Mouse (Mus musculus) limb, embryonic 13.5 days (tissue): ENCODE results near the gene Ephb1. TPM values are rescaled to one million over a fixed set of nuclear protein-coding genes. Genes with fewer than 3 reads are reported as not detected.
A peak's percentile ranks its signal among the peaks of the same experiment; 100 is the strongest.

Source experiments
- ATAC-seq: fragments of 200-750 bp; cut with Nextera tagmentation; 2 replicates; pipeline ENCODE4 v1.8.0; 2017; ENCODE audit warnings: low read depth, moderate number of reproducible peaks, moderate TSS enrichment; ENCODE audit not compliant: low FRiP score
- H3K27ac ChIP-seq: fragments of 300-500 bp; sonication (generic); 2 replicates; pipeline ENCODE4 v1.5.1; 2015; ENCODE audit warnings: inconsistent platforms, mild to moderate bottlenecking, moderate library complexity
- H3K27me3 ChIP-seq: fragments of 300-500 bp; sonication (generic); 2 replicates; pipeline ENCODE4 v1.6.1; 2015; ENCODE audit warnings: mild to moderate bottlenecking, inconsistent platforms
- H3K36me3 ChIP-seq: fragments of 300-500 bp; sonication (generic); 2 replicates; pipeline ENCODE4 v1.6.1; 2015; ENCODE audit warnings: inconsistent platforms, mild to moderate bottlenecking, moderate library complexity
- H3K4me1 ChIP-seq: fragments of 300-500 bp; sonication (generic); 2 replicates; pipeline ENCODE4 v1.6.1; 2015; ENCODE audit warnings: inconsistent platforms
- H3K4me2 ChIP-seq: fragments of 300-500 bp; sonication (generic); replicated peaks from 2 replicates; pipeline ENCODE4 v1.6.1; 2015; ENCODE audit warnings: inconsistent platforms, mild to moderate bottlenecking, moderate library complexity
- H3K4me3 ChIP-seq: fragments of 300-500 bp; sonication (generic); 2 replicates; pipeline ENCODE4 v1.5.1; 2015; ENCODE audit warnings: moderate library complexity, mild to moderate bottlenecking, inconsistent platforms
- H3K9ac ChIP-seq: fragments of 300-500 bp; sonication (generic); 2 replicates; pipeline ENCODE4 v1.6.1; 2015; ENCODE audit warnings: mild to moderate bottlenecking, inconsistent platforms
- H3K9me3 ChIP-seq: fragments of 300-500 bp; sonication (generic); 2 replicates; pipeline ENCODE4 v1.6.1; 2016; ENCODE audit warnings: inconsistent platforms
- WGBS: fragments of 180-500 bp; shearing (Covaris S2); methylation state at CpG from one replicate; pipeline ENCODE4 v1.1.7; 2015; 5-methylcytosine and 5-hydroxymethylcytosine counted together
- polyA plus RNA-seq: library from polyadenylated mRNA; unstranded; fragments of >200 nt; fragmentation: Nextera tagmentation; extraction: Ambion mirVana; gene quantifications from 2 replicates; pipeline ENCODE4 v1.2.1, GENCODE M21; 2015

Ephb1 gene
- polyA plus RNA-seq, 1 experiment from 2014 or later = 4.2 TPM

GRCm38 (mm10) chr9:101981161-101981560, 373.3 kb downstream of the Ephb1 start:
- Histone ChIP-seq H3K27me3 (no peaks in the 10 kb centered on the region), H3K4me2 (no peak overlapping the region), H3K27ac (no peak overlapping the region), H3K9me3 (no peaks in the 10 kb centered on the region), H3K9ac (no peak overlapping the region), H3K4me3 (no peak overlapping the region), H3K36me3 (no peaks in the 10 kb centered on the region), H3K4me1 (no peaks in the 10 kb centered on the region)
- no peak for ATAC-seq
- 75% methylated on average over 2 of the region's 2 CpGs for WGBS

- Histone ChIP-seq H3K9ac (no peak overlapping the region), H3K9me3 (no peaks in the 10 kb centered on the region), H3K4me2 (no peak overlapping the region), H3K4me3 (no peak overlapping the region), H3K27me3 (0 out of 2 replicates have a peak, but pooled peaks cover 2% of the 10 kb centered on the region), H3K27ac (no peak overlapping the region), H3K4me1 (no peaks in the 10 kb centered on the region), H3K36me3 (no peaks in the 10 kb centered on the region)
- ATAC-seq = no peak
- 84% methylated on average over 4 of the region's 4 CpGs for WGBS
Measured at GRCm38 (mm10) chr9:101976884-101977465, 377.5 kb downstream of the Ephb1 start.

- 83% methylated on average over 8 of the region's 8 CpGs for WGBS
- H3K9me3 ChIP-seq = no peaks in the 10 kb centered on the region
- no peak overlapping the region for H3K9ac ChIP-seq
- H3K4me3 ChIP-seq = no peak overlapping the region
- no peaks in the 10 kb centered on the region for H3K36me3 ChIP-seq
- H3K27me3 ChIP-seq = 0 out of 2 replicates have a peak, but pooled peaks cover 2% of the 10 kb centered on the region
- H3K27ac ChIP-seq = no peak overlapping the region
- no peaks in the 10 kb centered on the region for H3K4me1 ChIP-seq
- no peak overlapping the region for H3K4me2 ChIP-seq
- no peak for ATAC-seq
Measured at GRCm38 (mm10) chr9:101972314-101972713, 382.2 kb downstream of the Ephb1 start.

GRCm38 (mm10) chr9:101971806-101972205, 382.7 kb downstream of the Ephb1 start:
- WGBS = 36% methylated on average over 6 of the region's 6 CpGs
- Histone ChIP-seq H3K4me3 (no peak overlapping the region), H3K9me3 (no peaks in the 10 kb centered on the region), H3K27ac (no peak overlapping the region), H3K9ac (no peak overlapping the region), H3K36me3 (no peaks in the 10 kb centered on the region), H3K27me3 (0 out of 2 replicates have a peak, but pooled peaks cover 2% of the 10 kb centered on the region), H3K4me2 (no peak overlapping the region), H3K4me1 (no peaks in the 10 kb centered on the region)
- ATAC-seq = no peak

- no peaks in the 10 kb centered on the region for H3K36me3 ChIP-seq
- H3K9ac ChIP-seq = no peak overlapping the region
- no peak overlapping the region for H3K4me2 ChIP-seq
- no peaks in the 10 kb centered on the region for H3K4me1 ChIP-seq
- WGBS = 41% methylated on average over 4 of the region's 4 CpGs
- no peak overlapping the region for H3K4me3 ChIP-seq
- no peak overlapping the region for H3K27ac ChIP-seq
- no peaks in the 10 kb centered on the region for H3K9me3 ChIP-seq
- ATAC-seq = no peak
- 0 out of 2 replicates have a peak, but pooled peaks cover 3% of the 10 kb centered on the region for H3K27me3 ChIP-seq
Measured at GRCm38 (mm10) chr9:101956228-101956627, 398.3 kb downstream of the Ephb1 start.

GRCm38 (mm10) chr9:101954529-101954928, 400.0 kb downstream of the Ephb1 start:
- no peak overlapping the region for H3K27ac ChIP-seq
- 76% methylated on average over 4 of the region's 4 CpGs for WGBS
- H3K9ac ChIP-seq = no peak overlapping the region
- no peaks in the 10 kb centered on the region for H3K9me3 ChIP-seq
- ATAC-seq = 0 out of 2 replicates have a peak, but pooled peaks have one; percentile 28
- H3K4me2 ChIP-seq = no peak overlapping the region
- no peaks in the 10 kb centered on the region for H3K36me3 ChIP-seq
- H3K27me3 ChIP-seq = 0 out of 2 replicates have a peak, but pooled peaks cover 3% of the 10 kb centered on the region
- peaks cover 2% of the 10 kb centered on the region for H3K4me1 ChIP-seq
- no peak overlapping the region for H3K4me3 ChIP-seq

- Histone ChIP-seq H3K36me3 (no peaks in the 10 kb centered on the region), H3K9me3 (no peaks in the 10 kb centered on the region), H3K27ac (no peak overlapping the region), H3K4me3 (no peak overlapping the region), H3K4me2 (no peak overlapping the region), H3K4me1 (peaks cover 3% of the 10 kb centered on the region), H3K9ac (no peak overlapping the region), H3K27me3 (peaks cover 3% of the 10 kb centered on the region; the same call in 1 of the 2 replicates)
- WGBS = 14% methylated on average over 3 of the region's 3 CpGs
- no peak for ATAC-seq
Measured at GRCm38 (mm10) chr9:101950101-101950500, 404.4 kb downstream of the Ephb1 start.

- WGBS = 88% methylated on average over 4 of the region's 4 CpGs
Measured at GRCm38 (mm10) chr9:101945814-101946213, 408.7 kb downstream of the Ephb1 start.

GRCm38 (mm10) chr9:101945326-101945725, 409.2 kb downstream of the Ephb1 start:
- Histone ChIP-seq H3K9me3 (no peaks in the 10 kb centered on the region), H3K4me1 (peaks cover 3% of the 10 kb centered on the region), H3K4me2 (no peak overlapping the region), H3K27me3 (peaks cover 7% of the 10 kb centered on the region; the same call in 1 of the 2 replicates), H3K9ac (no peak overlapping the region), H3K4me3 (no peak overlapping the region), H3K36me3 (no peaks in the 10 kb centered on the region), H3K27ac (no peak overlapping the region)
- WGBS = 46% methylated on average over 7 of the region's 7 CpGs
- ATAC-seq = no peak

More at GRCm38 (mm10) chr9:101945814-101946213, 408.7 kb downstream of the Ephb1 start:
- H3K36me3 ChIP-seq = no peaks in the 10 kb centered on the region
- no peak overlapping the region for H3K4me2 ChIP-seq
- H3K27ac ChIP-seq = no peak overlapping the region
- peaks cover 7% of the 10 kb centered on the region; the same call in 1 of the 2 replicates for H3K27me3 ChIP-seq
- ATAC-seq = no peak
- no peaks in the 10 kb centered on the region for H3K9me3 ChIP-seq
- peaks cover 3% of the 10 kb centered on the region for H3K4me1 ChIP-seq
- H3K4me3 ChIP-seq = no peak overlapping the region
- no peak overlapping the region for H3K9ac ChIP-seq

GRCm38 (mm10) chr9:101942058-101942669, 412.3 kb downstream of the Ephb1 start:
- Histone ChIP-seq H3K27ac (no peak overlapping the region), H3K4me2 (no peak overlapping the region), H3K27me3 (peaks cover 7% of the 10 kb centered on the region; the same call in 1 of the 2 replicates), H3K4me3 (no peak overlapping the region), H3K36me3 (no peaks in the 10 kb centered on the region), H3K4me1 (no peaks in the 10 kb centered on the region), H3K9ac (no peak overlapping the region), H3K9me3 (no peaks in the 10 kb centered on the region)
- 75% methylated on average over 9 of the region's 9 CpGs for WGBS
- ATAC-seq = no peak

- ATAC-seq = no peak
- Histone ChIP-seq H3K27me3 (0 out of 2 replicates have a peak, but pooled peaks cover 4% of the 10 kb centered on the region), H3K9ac (no peak overlapping the region)
Measured at GRCm38 (mm10) chr9:101940182-101940581, 414.3 kb downstream of the Ephb1 start.

GRCm38 (mm10) chr9:101939006-101939405, 415.5 kb downstream of the Ephb1 start:
- Histone ChIP-seq H3K4me3 (no peak overlapping the region), H3K36me3 (no peaks in the 10 kb centered on the region), H3K9me3 (no peaks in the 10 kb centered on the region), H3K27me3 (0 out of 2 replicates have a peak, but pooled peaks cover 2% of the 10 kb centered on the region), H3K9ac (no peak overlapping the region), H3K27ac (no peak overlapping the region), H3K4me2 (no peak overlapping the region), H3K4me1 (no peaks in the 10 kb centered on the region)
- ATAC-seq = no peak
- 72% methylated on average over 5 of the region's 5 CpGs for WGBS

More at GRCm38 (mm10) chr9:101940182-101940581, 414.3 kb downstream of the Ephb1 start:
- no peak overlapping the region for H3K4me3 ChIP-seq
- H3K9me3 ChIP-seq = no peaks in the 10 kb centered on the region
- H3K27ac ChIP-seq = no peak overlapping the region
- H3K36me3 ChIP-seq = no peaks in the 10 kb centered on the region
- WGBS = 71% methylated on average over 3 of the region's 3 CpGs
- no peak overlapping the region for H3K4me2 ChIP-seq
- H3K4me1 ChIP-seq = no peaks in the 10 kb centered on the region
